Mouse (Mus musculus) liver, postnatal 0 days (tissue): ENCODE measurements at regions not wholly inside any gene's neighbourhood (a gene's known extent, or its start where the extent isn't known, plus 50 kb on each side); places are given as distances from the start of the nearest gene placed in this dataset.

ENCODE experiments used
- CTCF ChIP-seq: sonication (generic); IDR thresholded peaks from 2 replicates; pipeline ENCODE4 v1.5.1; 2016; ENCODE audit warnings: antibody characterized with exemption, low read depth
- EP300 ChIP-seq: IDR thresholded peaks from 2 replicates; pipeline ENCODE4 v1.6.1; 2016; ENCODE audit warnings: antibody characterized with exemption, low read depth, mild to moderate bottlenecking

- TF ChIP-seq CTCF (no peak), EP300 (no peak)
Observed at GRCm38 (mm10) chr15:61873047-61873446, 950.2 kb upstream of the A1bg start.
